ENCODE assay signal across 9 mouse cellular contexts in the genomic region with DNA sequence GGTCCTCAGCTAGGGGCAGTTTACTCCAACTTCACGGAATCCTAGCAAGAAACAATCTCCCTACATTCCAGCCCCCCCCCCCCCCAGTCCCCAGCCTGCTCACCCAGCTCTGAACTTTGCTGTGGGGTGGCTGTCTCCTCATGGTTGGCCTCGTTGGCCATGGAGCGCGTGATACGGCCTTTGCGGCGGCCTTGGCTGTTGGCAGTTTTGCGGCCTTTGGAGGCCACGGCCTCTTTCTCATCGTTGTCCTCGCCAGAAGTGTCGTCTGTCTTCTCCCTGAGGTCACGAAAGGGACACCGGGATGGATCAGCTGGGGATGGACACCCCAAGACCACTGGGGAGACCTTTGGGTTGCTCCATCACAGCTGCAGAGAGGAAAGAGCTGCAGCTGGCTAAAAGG.
A peak's percentile ranks its signal among the peaks of the same experiment; 100 is the strongest.
DNase-seq lines count a peak whose midpoint lies in the region; ATAC-seq and TF ChIP-seq lines count a peak whose summit lies in the region.
"Had no signal": no experiment of that assay in that cellular context is flagged by ENCODE, and none has a peak within 500 bp of the region (broad histone marks: within the 10 kb centered on the region; RNA-seq: fewer than 3 reads in every experiment).

No protein-coding gene starts in this region.

- ATAC-seq in lung, embryonic 14.5 days (ENCODE audit: insufficient read depth), result no peak
- no peak for ATAC-seq in lung, postnatal 0 days
- no peak for ATAC-seq in intestine, embryonic 16.5 days
- ATAC-seq in neural tube, embryonic 11.5 days (ENCODE audit: insufficient read depth, low FRiP score, low TSS enrichment), result no peak
- no peak for ATAC-seq in heart, embryonic 11.5 days (replicated peaks; ENCODE audit: insufficient number of reproducible peaks, low FRiP score, low TSS enrichment)
- no peak for ATAC-seq in liver, postnatal 0 days

- peaks cover 64% of the 10 kb centered on the region for H3K36me3 ChIP-seq in lung, embryonic 14.5 days (ENCODE audit: insufficient read depth)
- peaks cover 27% of the 10 kb centered on the region; the same call in 1 of the 2 replicates for H3K36me3 ChIP-seq in lung, postnatal 0 days (ENCODE audit: insufficient read depth, low read length)
- H3K36me3 ChIP-seq in intestine, embryonic 16.5 days (ENCODE audit: control insufficient read depth, insufficient read depth, low read length), result peaks cover 11% of the 10 kb centered on the region
- peaks cover 16% of the 10 kb centered on the region for H3K36me3 ChIP-seq in neural tube, embryonic 11.5 days (ENCODE audit: control insufficient read depth, insufficient read depth, low read length)
- H3K36me3 ChIP-seq in heart, embryonic 11.5 days (ENCODE audit: control insufficient read depth, insufficient read depth, low read length), result peaks cover 8% of the 10 kb centered on the region
- peaks cover 36% of the 10 kb centered on the region for H3K36me3 ChIP-seq in liver, postnatal 0 days (replicated peaks; ENCODE audit: insufficient read depth, low read length)

- H3K4me3 ChIP-seq in lung, embryonic 14.5 days (ENCODE audit: low read depth, low read length), result no peak overlapping the region
- H3K4me3 ChIP-seq in lung, postnatal 0 days (ENCODE audit: low read depth, low read length), result no peak overlapping the region
- H3K4me3 ChIP-seq in intestine, embryonic 16.5 days (ENCODE audit: low read length), result no peak overlapping the region
- H3K4me3 ChIP-seq in neural tube, embryonic 11.5 days (ENCODE audit: low read depth, low read length), result no peak overlapping the region
- no peak overlapping the region for H3K4me3 ChIP-seq in heart, embryonic 11.5 days (ENCODE audit: low read depth, low read length)
- H3K4me3 ChIP-seq in liver, postnatal 0 days (ENCODE audit: low read depth, low read length), result no peak overlapping the region
- H3K4me3 ChIP-seq: erythroblast, embryonic 14.5 days had no signal

- 66% methylated on average over 14 of the region's 14 CpGs for WGBS in lung, embryonic 14.5 days
- WGBS in lung, postnatal 0 days, result 88% methylated on average over 13 of the region's 14 CpGs
- 75% methylated on average over 14 of the region's 14 CpGs for WGBS in intestine, embryonic 16.5 days
- WGBS in neural tube, embryonic 11.5 days, result 71% methylated on average over 14 of the region's 14 CpGs
- 88% methylated on average over 14 of the region's 14 CpGs for WGBS in heart, embryonic 11.5 days (ENCODE audit: insufficient replicate concordance)
- WGBS in liver, postnatal 0 days (ENCODE audit: insufficient replicate concordance), result 90% methylated on average over 14 of the region's 14 CpGs

- TF ChIP-seq EP300 in lung, postnatal 0 days (IDR thresholded peaks at IDR 0.05), result no peak
- TF ChIP-seq EP300 in liver, postnatal 0 days (IDR thresholded peaks at IDR 0.05; ENCODE audit: low read depth), result no peak

- peaks cover 19% of the 10 kb centered on the region for H3K4me1 ChIP-seq in lung, embryonic 14.5 days (ENCODE audit: insufficient read depth)
- H3K4me1 ChIP-seq in lung, postnatal 0 days (ENCODE audit: insufficient read depth, low read depth, low read length), result peaks cover 31% of the 10 kb centered on the region
- H3K4me1 ChIP-seq in intestine, embryonic 16.5 days (ENCODE audit: control insufficient read depth, insufficient read depth, low read length), result peaks cover 40% of the 10 kb centered on the region
- H3K4me1 ChIP-seq in neural tube, embryonic 11.5 days (ENCODE audit: control insufficient read depth, insufficient read depth, low read length), result peaks cover 44% of the 10 kb centered on the region
- H3K4me1 ChIP-seq in heart, embryonic 11.5 days (ENCODE audit: control insufficient read depth, insufficient read depth, low read length), result peaks cover 19% of the 10 kb centered on the region
- H3K4me1 ChIP-seq in liver, postnatal 0 days (ENCODE audit: insufficient read depth), result peaks cover 13% of the 10 kb centered on the region

- DNase-seq in lung, embryonic 14.5 days, result peak; percentile 32
- DNase-seq in lung, postnatal 0 days (ENCODE audit: low spot score), result no peak
- DNase-seq in adrenal gland, postnatal 36 days, result peak; percentile 84 to 90
- DNase-seq in neural tube, embryonic 11.5 days (ENCODE audit: low spot score), result no peak
- DNase-seq in heart, postnatal 10 days, result no peak
- no peak for DNase-seq in liver, postnatal 0 days

- no peak for TF ChIP-seq CTCF in lung, embryonic 14.5 days (IDR thresholded peaks at IDR 0.05; ENCODE audit: low read depth)
- TF ChIP-seq CTCF in lung, postnatal 0 days (IDR thresholded peaks at IDR 0.05), result no peak
- TF ChIP-seq CTCF in liver, postnatal 0 days (IDR thresholded peaks at IDR 0.05; ENCODE audit: low read depth), result no peak

- no peaks in the 10 kb centered on the region for H3K9me3 ChIP-seq in lung, embryonic 14.5 days (ENCODE audit: low read depth, low read length)
- no peaks in the 10 kb centered on the region for H3K9me3 ChIP-seq in lung, postnatal 0 days (ENCODE audit: low read length)
- H3K9me3 ChIP-seq in intestine, embryonic 16.5 days (ENCODE audit: control insufficient read depth, low read length), result no peaks in the 10 kb centered on the region
- H3K9me3 ChIP-seq in neural tube, embryonic 11.5 days (ENCODE audit: control insufficient read depth, low read length), result no peaks in the 10 kb centered on the region
- no peaks in the 10 kb centered on the region for H3K9me3 ChIP-seq in heart, embryonic 11.5 days (replicated peaks; ENCODE audit: control insufficient read depth, low read length)
- H3K9me3 ChIP-seq in liver, postnatal 0 days (ENCODE audit: low read length), result no peaks in the 10 kb centered on the region

- H3K27me3 ChIP-seq in lung, embryonic 14.5 days (ENCODE audit: insufficient read depth, low read length), result no peaks in the 10 kb centered on the region
- no peaks in the 10 kb centered on the region for H3K27me3 ChIP-seq in lung, postnatal 0 days (replicated peaks; ENCODE audit: insufficient read depth, low read length)
- no peaks in the 10 kb centered on the region for H3K27me3 ChIP-seq in intestine, embryonic 16.5 days (replicated peaks; ENCODE audit: control insufficient read depth, insufficient read depth, low read length)
- no peaks in the 10 kb centered on the region for H3K27me3 ChIP-seq in neural tube, embryonic 11.5 days (ENCODE audit: control insufficient read depth, insufficient read depth, low read length)
- no peaks in the 10 kb centered on the region for H3K27me3 ChIP-seq in heart, embryonic 11.5 days (ENCODE audit: control insufficient read depth, insufficient read depth, low read length)
- no peaks in the 10 kb centered on the region for H3K27me3 ChIP-seq in liver, postnatal 0 days (ENCODE audit: insufficient read depth, low read length)

- H3K27ac ChIP-seq in lung, embryonic 14.5 days (ENCODE audit: low read depth), result no peak overlapping the region
- H3K27ac ChIP-seq in lung, postnatal 0 days (ENCODE audit: low read length), result no peak overlapping the region
- H3K27ac ChIP-seq in intestine, embryonic 16.5 days (ENCODE audit: low read length), result peak overlapping the region; percentile 25; the same call in 1 of the 2 replicates
- peak overlapping the region; percentile 87 for H3K27ac ChIP-seq in neural tube, embryonic 11.5 days (ENCODE audit: low read depth, low read length)
- H3K27ac ChIP-seq in heart, embryonic 11.5 days (ENCODE audit: low read depth, low read length), result no peak overlapping the region
- H3K27ac ChIP-seq in liver, postnatal 0 days (ENCODE audit: low read depth), result no peak overlapping the region

- no peak overlapping the region for H3K9ac ChIP-seq in lung, embryonic 14.5 days
- H3K9ac ChIP-seq in lung, postnatal 0 days (replicated peaks; ENCODE audit: low read depth), result no peak overlapping the region
- no peak overlapping the region for H3K9ac ChIP-seq in intestine, embryonic 16.5 days (ENCODE audit: low read depth, low read length)
- no peak overlapping the region for H3K9ac ChIP-seq in neural tube, embryonic 11.5 days (ENCODE audit: low read length)
- no peak overlapping the region for H3K9ac ChIP-seq in heart, embryonic 11.5 days (ENCODE audit: low read depth, low read length)
- H3K9ac ChIP-seq in liver, postnatal 0 days (replicated peaks), result no peak overlapping the region

- intact Hi-C loops in heart, postnatal 10 days (cut with DNase I), result no loop called here

- no peak overlapping the region for H3K4me2 ChIP-seq in lung, embryonic 14.5 days
- no peak overlapping the region for H3K4me2 ChIP-seq in lung, postnatal 0 days (replicated peaks; ENCODE audit: low read depth, low read length)
- H3K4me2 ChIP-seq in intestine, embryonic 16.5 days (ENCODE audit: low read depth, low read length), result no peak overlapping the region
- no peak overlapping the region for H3K4me2 ChIP-seq in neural tube, embryonic 11.5 days (ENCODE audit: low read depth)
- no peak overlapping the region for H3K4me2 ChIP-seq in heart, embryonic 11.5 days
- H3K4me2 ChIP-seq in liver, postnatal 0 days (ENCODE audit: low read depth, low read length), result no peak overlapping the region

Comparison
In these comparisons a context has a peak if more than half of its experiments do, and no peak if none do; other contexts are left out.
1. DNase-seq: peak in lung, embryonic 14.5 days (single experiment) and adrenal gland, postnatal 36 days (2 of 2); none in lung, postnatal 0 days (single experiment), neural tube, embryonic 11.5 days (single experiment), heart, postnatal 10 days (0 of 2) and liver, postnatal 0 days (single experiment).
2. H3K27ac ChIP-seq: peak in intestine, embryonic 16.5 days (single experiment) and neural tube, embryonic 11.5 days (single experiment); none in lung, embryonic 14.5 days (single experiment), lung, postnatal 0 days (single experiment), heart, embryonic 11.5 days (single experiment) and liver, postnatal 0 days (single experiment).